Mouse (Mus musculus) small intestine, adult 2 months (tissue): ENCODE results near the gene Znrd1as.

ENCODE experiments used
- CTCF ChIP-seq: fragments of 200-500 bp; IDR thresholded peaks from 2 replicates; pipeline ENCODE4 v1.5.1; 2012; ENCODE audit warnings: low read depth, mild to moderate bottlenecking, control low read depth, inconsistent platforms, low read length, moderate library complexity, mixed read lengths; ENCODE audit not compliant: insufficient replicate concordance, insufficient read length; ENCODE audit errors: extremely low read depth
- POLR2A ChIP-seq: fragments of 200-500 bp; IDR thresholded peaks from 2 replicates; pipeline ENCODE4 v1.6.1; 2012; ENCODE audit warnings: low read depth, mild to moderate bottlenecking, control low read depth, inconsistent platforms, low read length, moderate library complexity

- TF ChIP-seq CTCF (no peak), POLR2A (no peak)
Observed at GRCm38 (mm10) chr17:36942791-36943471, 15.5 kb upstream of the Znrd1as start, which contains the start of gene Rnf39.
